Mouse (Mus musculus): ENCODE data around the gene Gm10837.

Gene Gm10837

GRCm38 (mm10) chr14:122513511-122514036 is 23.2 kb downstream of the Gm10837 start:
- no peak for DNase-seq (ENCODE audit: extremely low read depth, low read depth, low spot score)

GRCm38 (mm10) chr14:122528475-122528874 is 38.1 kb downstream of the Gm10837 start:
- no peak for DNase-seq (ENCODE audit: extremely low read depth, low read depth, low spot score)

- DNase-seq (ENCODE audit: extremely low read depth, low read depth, low spot score), result no peak
These were observed 43.9 kb downstream of the Gm10837 start, which contains the start of gene Pcca for GRCm38 (mm10) chr14:122534017-122534924. Gene Pcca, plus strand, starts transcription at chr14:122534324.

- no peak for DNase-seq (ENCODE audit: extremely low read depth, low read depth, low spot score)
These were observed 45.6 kb downstream of the Gm10837 start for GRCm38 (mm10) chr14:122535986-122536385.

All from fat pad, adult 2 months (tissue).